ENCODE assay signal across 8 mouse cellular contexts in genomic region chrX:12225116-12225891, GRCm38 (mm10).
DNase-seq lines count a peak whose midpoint lies in the region; ATAC-seq lines count a peak whose summit lies in the region.

No protein-coding gene starts in this region.

- H3K4me1 ChIP-seq in forebrain, embryonic 13.5 days = peaks cover 10% of the 10 kb centered on the region; the same call in 1 of the 2 replicates
- peaks cover 10% of the 10 kb centered on the region; the same call in 1 of the 2 replicates for H3K4me1 ChIP-seq in midbrain, embryonic 13.5 days (replicated peaks)

- H3K9ac ChIP-seq in forebrain, embryonic 13.5 days = no peak overlapping the region
- peak overlapping the region; percentile 23; the same call in 1 of the 2 replicates for H3K9ac ChIP-seq in midbrain, embryonic 13.5 days (replicated peaks)

- DNase-seq in kidney, postnatal 4 days = peak; percentile 5 to 24
- DNase-seq in kidney, postnatal 25 days = no peak
- DNase-seq in ZHBTc4 (ENCODE audit: low read depth, low spot score) = peak; percentile 64
- no peak for DNase-seq in urinary bladder, adult 2 months (ENCODE audit: low spot score)
- no peak for DNase-seq in cerebellum, adult 9-10 months
- DNase-seq in kidney, adult 8-10 months = no peak

- 10% methylated on average over 18 of the region's 19 CpGs for WGBS in forebrain, embryonic 13.5 days
- 11% methylated on average over 17 of the region's 19 CpGs for WGBS in midbrain, embryonic 13.5 days

- no peaks in the 10 kb centered on the region for H3K9me3 ChIP-seq in forebrain, embryonic 13.5 days (replicated peaks)
- no peaks in the 10 kb centered on the region for H3K9me3 ChIP-seq in midbrain, embryonic 13.5 days

- no peak overlapping the region for H3K27ac ChIP-seq in forebrain, embryonic 13.5 days
- peak overlapping the region; percentile 44 for H3K27ac ChIP-seq in midbrain, embryonic 13.5 days

- peak; percentile 53; the same call in 1 of the 2 replicates for ATAC-seq in forebrain, embryonic 13.5 days
- ATAC-seq in midbrain, embryonic 13.5 days = peak; percentile 71

- H3K27me3 ChIP-seq in forebrain, embryonic 13.5 days = no peaks in the 10 kb centered on the region
- H3K27me3 ChIP-seq in midbrain, embryonic 13.5 days = 0 out of 2 replicates have a peak, but pooled peaks cover 8% of the 10 kb centered on the region

- no peaks in the 10 kb centered on the region for H3K36me3 ChIP-seq in forebrain, embryonic 13.5 days (ENCODE audit: poor library complexity, severe bottlenecking)
- H3K36me3 ChIP-seq in midbrain, embryonic 13.5 days = no peaks in the 10 kb centered on the region

- peak overlapping the region; percentile 17; the same call in 1 of the 2 replicates for H3K4me3 ChIP-seq in forebrain, embryonic 13.5 days
- H3K4me3 ChIP-seq in midbrain, embryonic 13.5 days (replicated peaks) = 0 out of 2 replicates have a peak overlapping the region, but pooled peaks have one; percentile 6

- peak overlapping the region; percentile 47 for H3K4me2 ChIP-seq in forebrain, embryonic 13.5 days
- peak overlapping the region; percentile 42 for H3K4me2 ChIP-seq in midbrain, embryonic 13.5 days (replicated peaks)

Comparison
In these comparisons a context has a peak if more than half of its experiments do, and no peak if none do; other contexts are left out.
1. DNase-seq: peak in kidney, postnatal 4 days (2 of 2) and ZHBTc4 (single experiment); none in kidney, postnatal 25 days (0 of 2), urinary bladder, adult 2 months (single experiment), cerebellum, adult 9-10 months (single experiment) and kidney, adult 8-10 months (0 of 2).